Mouse (Mus musculus): Measurements from ENCODE around the gene Cebpa.
A peak's percentile ranks its signal among the peaks of the same experiment; 100 is the strongest.

Gene Cebpa

GRCm38 (mm10) chr7:35120146-35120691 lies 1.1 kb downstream of the Cebpa start:
- no peak for DNase-seq (ENCODE audit: low spot score)

GRCm38 (mm10) chr7:35121150-35121549 lies 2.1 kb downstream of the Cebpa start:
- DNase-seq (ENCODE audit: low spot score), result no peak

GRCm38 (mm10) chr7:35122401-35123320 lies 3.6 kb downstream of the Cebpa start:
- DNase-seq (ENCODE audit: low spot score), result no peak

- no peak for DNase-seq (ENCODE audit: low spot score)
Measured at GRCm38 (mm10) chr7:35123431-35123953, 4.4 kb downstream of the Cebpa start.

- no peak for DNase-seq (ENCODE audit: low spot score)
Measured at GRCm38 (mm10) chr7:35124216-35124615, 5.1 kb downstream of the Cebpa start.

GRCm38 (mm10) chr7:35124745-35125144 lies 5.7 kb downstream of the Cebpa start:
- DNase-seq (ENCODE audit: low spot score), result no peak

- no peak for DNase-seq (ENCODE audit: low spot score)
Measured at GRCm38 (mm10) chr7:35125971-35126370, 6.9 kb downstream of the Cebpa start.

- peak; percentile 65 for DNase-seq (ENCODE audit: low spot score)
Measured at GRCm38 (mm10) chr7:35127001-35127400, 7.9 kb downstream of the Cebpa start.

- peak; percentile 18 for DNase-seq (ENCODE audit: low spot score)
Measured at GRCm38 (mm10) chr7:35127721-35128120, 8.6 kb downstream of the Cebpa start.

GRCm38 (mm10) chr7:35128677-35129567 lies 9.8 kb downstream of the Cebpa start:
- peak; percentile 48 for DNase-seq (ENCODE audit: low spot score)

GRCm38 (mm10) chr7:35130059-35130738 lies 11.1 kb downstream of the Cebpa start:
- DNase-seq (ENCODE audit: low spot score), result peak; percentile 31

- DNase-seq (ENCODE audit: low spot score), result no peak
Measured at GRCm38 (mm10) chr7:35130888-35131287, 11.8 kb downstream of the Cebpa start.

- no peak for DNase-seq (ENCODE audit: low spot score)
Measured at GRCm38 (mm10) chr7:35131601-35132000, 12.5 kb downstream of the Cebpa start.

GRCm38 (mm10) chr7:35134621-35135020 lies 15.5 kb downstream of the Cebpa start:
- DNase-seq (ENCODE audit: low spot score), result no peak

- no peak for DNase-seq (ENCODE audit: low spot score)
Measured at GRCm38 (mm10) chr7:35137524-35137923, 18.4 kb downstream of the Cebpa start.

GRCm38 (mm10) chr7:35138481-35138880 lies 19.4 kb downstream of the Cebpa start:
- DNase-seq (ENCODE audit: low spot score), result no peak

- DNase-seq (ENCODE audit: low spot score), result no peak
Measured at GRCm38 (mm10) chr7:35139880-35140279, 20.8 kb downstream of the Cebpa start.

GRCm38 (mm10) chr7:35141519-35141918 lies 22.4 kb downstream of the Cebpa start:
- DNase-seq (ENCODE audit: low spot score), result no peak

- no peak for DNase-seq (ENCODE audit: low spot score)
Measured at GRCm38 (mm10) chr7:35142522-35142921, 23.4 kb downstream of the Cebpa start.

- DNase-seq (ENCODE audit: low spot score), result no peak
Measured at GRCm38 (mm10) chr7:35143864-35144618, 24.9 kb downstream of the Cebpa start.

- no peak for DNase-seq (ENCODE audit: low spot score)
Measured at GRCm38 (mm10) chr7:35145068-35145467, 26.0 kb downstream of the Cebpa start.

Data from MN1 (cell line).